Mouse (Mus musculus): ENCODE measurements around the gene Bcar3. TPM values are rescaled to one million over a fixed set of nuclear protein-coding genes. Genes with fewer than 3 reads are reported as not detected.

Gene Bcar3
- total RNA-seq, 1 experiment from 2014 or later: 64.5 TPM

GRCm38 (mm10) chr3:122488051-122488754 is 194.3 kb downstream of the Bcar3 start:
- ATAC-seq (ENCODE audit: extremely low read depth, insufficient number of reproducible peaks, low FRiP score, poor library complexity, severe bottlenecking): no peak

- ATAC-seq (ENCODE audit: extremely low read depth, insufficient number of reproducible peaks, low FRiP score, poor library complexity, severe bottlenecking): no peak
These were observed 196.6 kb downstream of the Bcar3 start for GRCm38 (mm10) chr3:122490574-122490973.

- no peak for ATAC-seq (ENCODE audit: extremely low read depth, insufficient number of reproducible peaks, low FRiP score, poor library complexity, severe bottlenecking)
These were observed 198.1 kb downstream of the Bcar3 start for GRCm38 (mm10) chr3:122492006-122492405.

GRCm38 (mm10) chr3:122492872-122493615 is 199.1 kb downstream of the Bcar3 start:
- no peak for ATAC-seq (ENCODE audit: extremely low read depth, insufficient number of reproducible peaks, low FRiP score, poor library complexity, severe bottlenecking)

GRCm38 (mm10) chr3:122494764-122495163 is 200.8 kb downstream of the Bcar3 start:
- no peak for ATAC-seq (ENCODE audit: extremely low read depth, insufficient number of reproducible peaks, low FRiP score, poor library complexity, severe bottlenecking)

GRCm38 (mm10) chr3:122497871-122498270 is 203.9 kb downstream of the Bcar3 start:
- ATAC-seq (ENCODE audit: extremely low read depth, insufficient number of reproducible peaks, low FRiP score, poor library complexity, severe bottlenecking): no peak

GRCm38 (mm10) chr3:122498528-122498927 is 204.6 kb downstream of the Bcar3 start:
- ATAC-seq (ENCODE audit: extremely low read depth, insufficient number of reproducible peaks, low FRiP score, poor library complexity, severe bottlenecking): no peak

GRCm38 (mm10) chr3:122499647-122500046 is 205.7 kb downstream of the Bcar3 start:
- no peak for ATAC-seq (ENCODE audit: extremely low read depth, insufficient number of reproducible peaks, low FRiP score, poor library complexity, severe bottlenecking)

- ATAC-seq (ENCODE audit: extremely low read depth, insufficient number of reproducible peaks, low FRiP score, poor library complexity, severe bottlenecking): no peak
These were observed 207.0 kb downstream of the Bcar3 start for GRCm38 (mm10) chr3:122500929-122501328.

GRCm38 (mm10) chr3:122506343-122506916 is 212.5 kb downstream of the Bcar3 start:
- ATAC-seq (ENCODE audit: extremely low read depth, insufficient number of reproducible peaks, low FRiP score, poor library complexity, severe bottlenecking): no peak

- ATAC-seq (ENCODE audit: extremely low read depth, insufficient number of reproducible peaks, low FRiP score, poor library complexity, severe bottlenecking): no peak
These were observed 213.9 kb downstream of the Bcar3 start for GRCm38 (mm10) chr3:122507826-122508225.

GRCm38 (mm10) chr3:122509084-122509483 is 215.1 kb downstream of the Bcar3 start:
- 0 out of 2 replicates have a peak, but pooled peaks have one; percentile 15 for ATAC-seq (ENCODE audit: extremely low read depth, insufficient number of reproducible peaks, low FRiP score, poor library complexity, severe bottlenecking)

- no peak for ATAC-seq (ENCODE audit: extremely low read depth, insufficient number of reproducible peaks, low FRiP score, poor library complexity, severe bottlenecking)
These were observed 215.8 kb downstream of the Bcar3 start for GRCm38 (mm10) chr3:122509534-122510239.

GRCm38 (mm10) chr3:122510240-122510750 is 216.4 kb downstream of the Bcar3 start:
- no peak for ATAC-seq (ENCODE audit: extremely low read depth, insufficient number of reproducible peaks, low FRiP score, poor library complexity, severe bottlenecking)

- no peak for ATAC-seq (ENCODE audit: extremely low read depth, insufficient number of reproducible peaks, low FRiP score, poor library complexity, severe bottlenecking)
These were observed 217.0 kb downstream of the Bcar3 start for GRCm38 (mm10) chr3:122510932-122511331.

- ATAC-seq (ENCODE audit: extremely low read depth, insufficient number of reproducible peaks, low FRiP score, poor library complexity, severe bottlenecking): no peak
These were observed 218.0 kb downstream of the Bcar3 start for GRCm38 (mm10) chr3:122511721-122512619.

GRCm38 (mm10) chr3:122512725-122513375 is 218.9 kb downstream of the Bcar3 start:
- ATAC-seq (ENCODE audit: extremely low read depth, insufficient number of reproducible peaks, low FRiP score, poor library complexity, severe bottlenecking): no peak
